Mouse (Mus musculus) liver, adult 2 months (tissue): ENCODE results near the gene Ubtd2.

Source experiments
- CTCF ChIP-seq: fragments of 200-500 bp; IDR thresholded peaks from 2 replicates; pipeline ENCODE4 v1.5.1; 2011; ENCODE audit warnings: low read depth, low read length, control low read depth
- POLR2A ChIP-seq: fragments of 200-500 bp; IDR thresholded peaks from 2 replicates; pipeline ENCODE4 v1.6.1; 2011; ENCODE audit warnings: low read length, control low read depth; ENCODE audit not compliant: insufficient read depth; ENCODE audit errors: extremely low read depth

GRCm38 (mm10) chr11:32445637-32446226, 9.4 kb upstream of the Ubtd2 start:
- TF ChIP-seq CTCF, result no peak
- TF ChIP-seq POLR2A, result no peak
